Mouse (Mus musculus): ENCODE data around the gene Tsn.

DNA sequence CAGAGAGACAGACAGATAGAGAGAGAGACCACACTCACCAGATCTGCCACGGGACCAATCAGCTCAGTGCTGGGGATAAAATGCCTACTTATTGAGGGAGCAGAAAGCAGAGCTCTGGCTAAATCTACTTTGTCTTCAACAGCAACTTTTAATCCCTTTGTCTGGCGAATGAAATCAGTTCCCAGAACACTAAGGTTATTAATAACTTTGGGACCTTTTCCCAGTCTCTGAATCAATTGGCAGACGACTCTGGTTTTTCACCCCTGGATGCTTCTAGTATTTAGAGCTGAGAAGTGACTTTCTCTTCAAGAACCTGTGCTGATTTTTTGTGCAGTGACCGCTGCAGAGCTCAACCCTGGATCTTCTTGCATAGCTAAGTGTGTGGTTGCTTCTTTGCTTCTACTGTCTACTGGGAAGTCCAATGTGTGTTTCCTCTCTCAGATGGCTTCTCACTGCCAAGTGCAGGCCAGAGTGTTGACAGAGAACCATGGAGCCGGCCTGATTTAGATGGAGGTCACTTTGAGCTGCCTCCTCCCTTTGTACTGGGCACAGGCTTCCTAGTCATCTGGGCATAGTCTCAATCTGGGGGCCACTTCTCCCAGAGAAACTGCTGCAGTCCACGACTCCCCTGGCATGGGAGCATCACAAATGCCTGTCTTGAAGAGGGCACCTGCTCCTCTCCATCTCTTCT is 47.7 kb upstream of the Tsn start:
- TF ChIP-seq CTCF (IDR thresholded peaks at IDR 0.05; ENCODE audit: low read depth, low read length) (no peak), POLR2A (IDR thresholded peaks at IDR 0.05; ENCODE audit: insufficient read depth, low read length) (no peak)

Data from ES-Bruce4 (cell line).